Mouse (Mus musculus): ENCODE data around the gene Theg. TPM values are rescaled to one million over a fixed set of nuclear protein-coding genes. Genes with fewer than 3 reads are reported as not detected.

Theg gene
- polyA plus RNA-seq, 2 experiments: not detected

DNA sequence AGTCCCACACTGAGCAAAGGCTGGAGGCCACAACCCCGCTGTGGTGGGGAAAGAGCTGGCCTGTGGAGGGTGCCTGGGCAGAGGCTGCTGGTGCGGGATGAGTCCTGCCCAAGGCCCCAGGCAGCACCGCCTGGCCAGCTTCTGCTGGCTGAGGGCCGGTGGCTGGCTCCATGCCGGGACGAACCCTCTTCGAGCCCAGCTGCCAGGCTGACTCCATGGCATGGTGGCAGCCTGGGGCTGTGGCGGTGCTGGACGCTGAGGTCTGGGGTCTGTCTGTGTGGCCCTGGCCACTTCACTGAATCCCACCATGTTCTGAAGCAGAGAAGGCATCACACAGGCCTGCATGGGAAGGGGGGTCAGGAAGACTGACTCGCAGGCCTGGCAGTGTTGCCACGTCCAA lies 46.4 kb downstream of the Theg start:
- no peak overlapping the region for H3K27ac ChIP-seq (replicated peaks; ENCODE audit: low read depth, low read length)
- DNase-seq (ENCODE audit: low spot score) (no peak), ATAC-seq (ENCODE audit: low FRiP score, low read depth) (no peak)
- no peak overlapping the region for H3K4me3 ChIP-seq (replicated peaks; ENCODE audit: low read length)
- no peaks in the 10 kb centered on the region for H3K27me3 ChIP-seq (ENCODE audit: control insufficient read depth, insufficient read depth, low read length)
- no peak overlapping the region for H3K4me2 ChIP-seq (replicated peaks; ENCODE audit: low read depth, low read length, severe bottlenecking)
- peaks cover 76% of the 10 kb centered on the region for H3K36me3 ChIP-seq (ENCODE audit: control insufficient read depth, insufficient read depth, low read length)
- H3K4me1 ChIP-seq (ENCODE audit: control insufficient read depth, insufficient read depth, low read length): no peaks in the 10 kb centered on the region
- H3K9me3 ChIP-seq (ENCODE audit: control insufficient read depth, low read length): no peaks in the 10 kb centered on the region
- no peak overlapping the region for H3K9ac ChIP-seq (ENCODE audit: low read depth, low read length, severe bottlenecking)
- WGBS: 98% methylated on average over 11 of the region's 11 CpGs
- no peak for TF ChIP-seq POLR2A (IDR thresholded peaks at IDR 0.05; ENCODE audit: borderline replicate concordance, extremely low read depth, insufficient read depth, insufficient read length)

DNA sequence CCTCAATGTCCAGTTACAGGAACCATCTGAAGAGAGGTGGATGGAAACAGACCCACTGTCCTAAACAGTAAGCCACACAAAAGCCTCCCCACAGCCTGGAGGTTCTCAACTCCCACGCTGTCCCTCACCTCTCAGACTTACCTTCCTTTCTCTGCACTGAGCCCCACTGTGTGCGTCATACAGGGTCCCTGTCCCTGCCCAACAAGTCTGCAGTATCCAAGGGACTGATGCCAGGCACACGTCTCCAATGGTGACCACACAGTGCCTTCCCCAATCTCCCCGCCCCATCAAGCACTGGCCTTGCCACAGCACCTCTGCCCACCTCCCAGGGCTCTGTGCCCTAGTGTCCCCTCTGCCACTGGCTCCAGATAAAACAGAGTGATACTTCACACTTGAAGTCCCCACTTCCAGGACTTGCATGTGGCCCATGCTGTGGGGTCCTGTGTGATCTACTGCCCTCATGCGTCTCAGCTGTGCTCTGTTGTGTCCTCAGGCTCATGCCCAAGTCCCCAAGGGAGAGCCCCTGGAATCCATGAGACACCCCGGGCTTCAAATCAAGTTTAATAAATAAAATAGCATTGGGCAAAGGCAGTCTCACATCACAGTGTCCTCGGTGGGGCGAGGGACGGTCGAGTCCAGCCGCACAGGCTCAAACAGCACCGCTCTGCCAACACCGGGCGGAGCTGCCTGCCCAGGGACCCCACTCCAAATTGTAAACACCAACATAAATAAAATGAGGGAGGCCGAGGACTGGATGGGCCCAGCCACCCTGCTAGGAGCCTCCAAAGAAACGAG lies 47.2 kb downstream of the Theg start:
- no peak for TF ChIP-seq POLR2A (IDR thresholded peaks at IDR 0.05; ENCODE audit: borderline replicate concordance, extremely low read depth, insufficient read depth, insufficient read length)
- DNase-seq (ENCODE audit: low spot score): no peak
- H3K4me3 ChIP-seq (replicated peaks; ENCODE audit: low read length): no peak overlapping the region
- WGBS: 90% methylated on average over 16 of the region's 16 CpGs
- no peak overlapping the region for H3K4me2 ChIP-seq (replicated peaks; ENCODE audit: low read depth, low read length, severe bottlenecking)
- no peaks in the 10 kb centered on the region for H3K9me3 ChIP-seq (ENCODE audit: control insufficient read depth, low read length)
- no peak overlapping the region for H3K27ac ChIP-seq (replicated peaks; ENCODE audit: low read depth, low read length)
- no peak for ATAC-seq (ENCODE audit: low FRiP score, low read depth)
- peaks cover 67% of the 10 kb centered on the region for H3K36me3 ChIP-seq (ENCODE audit: control insufficient read depth, insufficient read depth, low read length)
- H3K27me3 ChIP-seq (ENCODE audit: control insufficient read depth, insufficient read depth, low read length): no peaks in the 10 kb centered on the region
- no peak overlapping the region for H3K9ac ChIP-seq (ENCODE audit: low read depth, low read length, severe bottlenecking)
- H3K4me1 ChIP-seq (ENCODE audit: control insufficient read depth, insufficient read depth, low read length): no peaks in the 10 kb centered on the region

DNA sequence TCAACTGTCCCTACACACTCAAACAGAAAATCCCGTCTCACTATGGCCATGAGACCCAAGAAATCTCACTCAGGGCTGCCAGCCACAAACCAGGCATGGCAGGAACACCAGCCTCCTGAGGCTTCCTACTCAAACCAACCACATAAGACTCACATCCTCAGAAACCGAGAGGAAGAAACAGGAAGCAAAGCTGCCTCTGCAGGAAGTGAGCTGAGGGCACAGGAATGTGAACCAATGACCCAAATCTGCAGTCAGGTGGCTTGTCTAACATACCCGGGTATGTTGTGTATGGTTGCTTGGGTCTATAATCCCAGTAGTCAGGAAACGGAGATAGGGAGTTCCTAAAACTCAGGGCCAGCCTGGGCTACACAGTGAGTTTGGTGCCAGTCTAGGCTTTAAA lies 48.3 kb downstream of the Theg start:
- H3K4me3 ChIP-seq (replicated peaks; ENCODE audit: low read length): no peak overlapping the region
- no peak overlapping the region for H3K9ac ChIP-seq (ENCODE audit: low read depth, low read length, severe bottlenecking)
- H3K4me1 ChIP-seq (ENCODE audit: control insufficient read depth, insufficient read depth, low read length): 0 out of 2 replicates have a peak, but pooled peaks cover 2% of the 10 kb centered on the region
- H3K4me2 ChIP-seq (replicated peaks; ENCODE audit: low read depth, low read length, severe bottlenecking): no peak overlapping the region
- H3K27me3 ChIP-seq (ENCODE audit: control insufficient read depth, insufficient read depth, low read length): no peaks in the 10 kb centered on the region
- 66% methylated on average over 4 of the region's 4 CpGs for WGBS
- H3K27ac ChIP-seq (replicated peaks; ENCODE audit: low read depth, low read length): no peak overlapping the region
- TF ChIP-seq POLR2A (IDR thresholded peaks at IDR 0.05; ENCODE audit: borderline replicate concordance, extremely low read depth, insufficient read depth, insufficient read length): no peak
- no peak for DNase-seq (ENCODE audit: low spot score)
- H3K9me3 ChIP-seq (ENCODE audit: control insufficient read depth, low read length): no peaks in the 10 kb centered on the region
- H3K36me3 ChIP-seq (ENCODE audit: control insufficient read depth, insufficient read depth, low read length): peaks cover 57% of the 10 kb centered on the region
- ATAC-seq (ENCODE audit: low FRiP score, low read depth): no peak

DNA sequence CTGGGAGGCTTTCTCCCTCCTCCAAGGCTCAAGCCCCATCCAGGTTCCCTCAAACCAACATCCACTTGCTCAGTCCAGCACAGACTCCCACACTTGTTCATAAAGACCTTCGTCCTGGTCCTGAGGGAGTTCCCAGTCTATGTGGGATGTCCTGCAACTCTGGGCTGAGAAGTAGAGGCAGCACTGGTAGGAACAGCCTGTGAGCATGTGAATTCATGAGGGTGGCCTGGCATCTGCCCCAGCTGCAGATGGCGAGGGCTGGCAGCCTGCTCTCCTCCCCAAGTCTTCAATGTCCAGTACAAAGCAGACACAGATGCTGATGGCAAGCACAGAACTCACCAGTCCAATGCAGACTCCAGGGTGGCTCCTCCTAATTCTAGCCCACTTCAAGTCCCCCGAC lies 48.8 kb downstream of the Theg start:
- H3K36me3 ChIP-seq (ENCODE audit: control insufficient read depth, insufficient read depth, low read length): peaks cover 51% of the 10 kb centered on the region
- no peak overlapping the region for H3K4me2 ChIP-seq (replicated peaks; ENCODE audit: low read depth, low read length, severe bottlenecking)
- WGBS: 84% methylated on average over 3 of the region's 3 CpGs
- H3K9ac ChIP-seq (ENCODE audit: low read depth, low read length, severe bottlenecking): no peak overlapping the region
- 0 out of 2 replicates have a peak, but pooled peaks cover 4% of the 10 kb centered on the region for H3K4me1 ChIP-seq (ENCODE audit: control insufficient read depth, insufficient read depth, low read length)
- no peak for TF ChIP-seq POLR2A (IDR thresholded peaks at IDR 0.05; ENCODE audit: borderline replicate concordance, extremely low read depth, insufficient read depth, insufficient read length)
- H3K27ac ChIP-seq (replicated peaks; ENCODE audit: low read depth, low read length): no peak overlapping the region
- H3K9me3 ChIP-seq (ENCODE audit: control insufficient read depth, low read length): no peaks in the 10 kb centered on the region
- DNase-seq (ENCODE audit: low spot score) (no peak), ATAC-seq (ENCODE audit: low FRiP score, low read depth) (no peak)
- no peak overlapping the region for H3K4me3 ChIP-seq (replicated peaks; ENCODE audit: low read length)
- no peaks in the 10 kb centered on the region for H3K27me3 ChIP-seq (ENCODE audit: control insufficient read depth, insufficient read depth, low read length)

DNA sequence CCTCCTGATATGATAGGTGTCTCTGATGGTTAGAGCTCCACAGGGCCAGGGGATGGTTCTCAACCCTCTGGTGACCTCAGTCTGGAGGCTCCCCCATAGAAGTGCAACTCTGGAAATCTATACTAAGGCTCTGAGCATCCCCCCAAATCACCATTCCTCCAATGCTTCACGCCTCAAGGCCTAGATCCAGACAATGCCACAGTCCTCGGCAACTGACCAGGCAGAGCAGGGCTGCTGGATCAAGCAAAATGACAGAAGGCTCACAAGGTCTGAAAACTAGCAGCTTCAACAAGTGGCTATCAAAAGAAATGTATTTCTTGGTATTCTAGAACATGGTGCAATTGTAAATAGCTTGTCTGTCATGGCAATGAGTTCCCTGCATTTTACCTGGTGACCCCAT lies 49.4 kb downstream of the Theg start:
- Histone ChIP-seq H3K27ac (replicated peaks; ENCODE audit: low read depth, low read length) (no peak overlapping the region), H3K4me2 (replicated peaks; ENCODE audit: low read depth, low read length, severe bottlenecking) (no peak overlapping the region), H3K27me3 (ENCODE audit: control insufficient read depth, insufficient read depth, low read length) (no peaks in the 10 kb centered on the region), H3K36me3 (ENCODE audit: control insufficient read depth, insufficient read depth, low read length) (peaks cover 46% of the 10 kb centered on the region), H3K9me3 (ENCODE audit: control insufficient read depth, low read length) (no peaks in the 10 kb centered on the region), H3K9ac (ENCODE audit: low read depth, low read length, severe bottlenecking) (no peak overlapping the region), H3K4me3 (replicated peaks; ENCODE audit: low read length) (no peak overlapping the region), H3K4me1 (ENCODE audit: control insufficient read depth, insufficient read depth, low read length) (peaks cover 6% of the 10 kb centered on the region; the same call in 1 of the 2 replicates)
- no peak for TF ChIP-seq POLR2A (IDR thresholded peaks at IDR 0.05; ENCODE audit: borderline replicate concordance, extremely low read depth, insufficient read depth, insufficient read length)
- ATAC-seq (ENCODE audit: low FRiP score, low read depth): no peak
- WGBS: 89% methylated on average over 2 of the region's 2 CpGs
- DNase-seq (ENCODE audit: low spot score): no peak

Data from limb, embryonic 14.5 days (tissue).